Mouse (Mus musculus): ENCODE measurements around the gene Smarca4. TPM values are rescaled to one million over a fixed set of nuclear protein-coding genes. Genes with fewer than 3 reads are reported as not detected.

The Smarca4 gene
- polyA plus RNA-seq, 1 experiment from 2014 or later, result 23.4 TPM

DNA sequence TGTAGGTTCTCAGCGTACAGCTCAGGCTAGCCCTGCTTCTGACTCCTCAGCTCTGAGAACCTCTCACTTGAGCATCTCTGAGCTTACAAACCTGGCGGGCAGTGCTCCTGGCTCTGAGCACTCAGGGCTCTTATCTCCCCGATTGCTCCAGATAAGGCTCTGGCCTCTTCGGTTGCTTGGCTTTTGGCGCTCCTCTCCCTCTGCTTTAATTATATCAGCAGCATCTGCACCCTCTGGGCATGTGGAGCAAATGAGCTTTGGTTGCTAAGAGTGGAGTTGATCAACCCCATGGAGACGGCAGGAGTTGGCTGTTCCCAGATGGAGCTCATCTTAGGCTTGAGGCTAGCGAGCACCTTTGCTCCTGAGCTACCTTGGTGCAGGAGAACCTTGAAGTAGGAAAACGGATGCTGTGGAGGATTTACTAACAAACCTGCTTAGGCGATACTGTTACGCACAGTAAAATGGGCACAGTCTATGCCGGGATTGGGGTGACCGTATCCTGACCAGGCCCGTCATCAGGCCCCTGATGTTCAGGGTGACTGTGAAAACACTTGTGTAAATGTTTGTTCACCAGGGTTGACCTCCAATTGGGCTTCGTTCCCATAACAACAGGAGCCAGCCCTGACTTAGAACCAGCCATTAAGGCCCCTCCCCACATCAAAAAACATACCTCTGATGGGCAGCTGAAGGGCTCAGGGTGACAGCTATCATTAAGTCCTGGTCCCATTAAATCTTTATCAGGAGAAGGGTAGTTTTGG lies 110.4 kb downstream of the Smarca4 start:
- no peaks in the 10 kb centered on the region for H3K27me3 ChIP-seq (ENCODE audit: control insufficient read depth, insufficient read depth, low read depth, low read length)
- H3K4me3 ChIP-seq (ENCODE audit: low read depth, low read length), result peak overlapping the region; percentile 76
- peak overlapping the region; percentile 65 for H3K27ac ChIP-seq (ENCODE audit: low read length)
- H3K36me3 ChIP-seq (ENCODE audit: control insufficient read depth, insufficient read depth), result no peaks in the 10 kb centered on the region; the same call in 1 of the 2 replicates
- H3K4me2 ChIP-seq (ENCODE audit: low read depth, low read length), result peak overlapping the region; percentile 97
- peak overlapping the region; percentile 47 for H3K9ac ChIP-seq (ENCODE audit: low read depth, low read length)
- ATAC-seq (ENCODE audit: low read depth), result peak; percentile 7; the same call in 1 of the 2 replicates
- peaks cover 53% of the 10 kb centered on the region for H3K4me1 ChIP-seq (ENCODE audit: control insufficient read depth, low read depth, low read length)
- 52% methylated on average over 14 of the region's 14 CpGs for WGBS (ENCODE audit: insufficient replicate concordance)
- no peaks in the 10 kb centered on the region for H3K9me3 ChIP-seq (replicated peaks; ENCODE audit: control insufficient read depth, low read length)

DNA sequence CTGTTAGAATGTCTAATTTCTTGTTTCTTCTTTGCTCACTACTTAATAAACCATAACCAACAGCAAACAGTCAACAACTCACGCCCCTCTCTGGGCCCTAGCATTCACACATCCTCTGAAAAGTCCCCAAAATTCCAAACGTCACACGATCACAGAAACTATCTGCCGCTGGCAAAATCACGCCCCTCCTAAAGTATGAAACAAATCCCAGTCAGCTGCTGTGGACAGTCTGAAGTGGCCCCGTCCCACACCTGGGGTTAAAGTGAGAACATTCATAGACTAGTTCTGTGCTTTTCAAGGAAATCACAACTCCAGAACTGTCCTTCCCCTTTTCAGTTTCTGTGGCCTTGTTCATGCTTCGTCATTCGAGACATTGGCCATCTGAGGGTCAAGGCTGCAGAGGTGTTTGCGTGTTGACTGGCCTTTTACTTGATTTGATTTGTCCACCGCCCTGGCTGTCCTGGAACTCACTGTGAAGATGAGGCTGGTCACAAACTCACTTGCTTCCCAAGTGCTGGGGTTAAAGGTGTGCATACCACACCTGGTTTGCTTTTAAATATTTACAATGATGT lies 112.4 kb downstream of the Smarca4 start:
- Histone ChIP-seq H3K4me2 (ENCODE audit: low read depth, low read length) (no peak overlapping the region), H3K9ac (ENCODE audit: low read depth, low read length) (no peak overlapping the region; the same call in 1 of the 2 replicates), H3K36me3 (ENCODE audit: control insufficient read depth, insufficient read depth) (peaks cover 13% of the 10 kb centered on the region), H3K4me3 (ENCODE audit: low read depth, low read length) (no peak overlapping the region), H3K27me3 (ENCODE audit: control insufficient read depth, insufficient read depth, low read depth, low read length) (no peaks in the 10 kb centered on the region), H3K4me1 (ENCODE audit: control insufficient read depth, low read depth, low read length) (peaks cover 48% of the 10 kb centered on the region), H3K27ac (ENCODE audit: low read length) (no peak overlapping the region), H3K9me3 (replicated peaks; ENCODE audit: control insufficient read depth, low read length) (no peaks in the 10 kb centered on the region)
- ATAC-seq (ENCODE audit: low read depth), result no peak
- WGBS (ENCODE audit: insufficient replicate concordance), result 69% methylated on average over 10 of the region's 10 CpGs

DNA sequence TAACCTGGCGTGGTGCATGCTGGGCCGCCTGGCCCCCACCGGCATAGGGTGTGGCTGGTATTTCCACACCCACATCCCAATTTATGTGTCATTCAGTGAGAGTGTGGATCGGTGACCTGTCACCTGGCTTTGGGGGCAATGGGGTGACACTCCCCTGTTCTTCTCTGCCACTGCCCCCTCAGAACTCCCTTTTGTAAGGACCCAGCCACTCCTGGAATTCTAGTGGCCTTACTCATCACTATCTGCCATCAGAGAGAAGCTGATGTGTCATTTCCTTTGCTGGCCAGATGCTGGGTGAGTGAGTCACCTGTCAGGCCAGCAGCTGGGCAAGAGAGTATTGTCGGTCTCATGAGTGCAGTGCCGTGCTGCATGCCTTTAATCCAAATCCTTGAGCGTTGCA lies 113.3 kb downstream of the Smarca4 start:
- Histone ChIP-seq H3K27ac (ENCODE audit: low read length) (no peak overlapping the region), H3K9me3 (replicated peaks; ENCODE audit: control insufficient read depth, low read length) (no peaks in the 10 kb centered on the region), H3K4me3 (ENCODE audit: low read depth, low read length) (no peak overlapping the region), H3K27me3 (ENCODE audit: control insufficient read depth, insufficient read depth, low read depth, low read length) (no peaks in the 10 kb centered on the region), H3K4me2 (ENCODE audit: low read depth, low read length) (no peak overlapping the region), H3K36me3 (ENCODE audit: control insufficient read depth, insufficient read depth) (peaks cover 22% of the 10 kb centered on the region), H3K9ac (ENCODE audit: low read depth, low read length) (no peak overlapping the region), H3K4me1 (ENCODE audit: control insufficient read depth, low read depth, low read length) (peaks cover 40% of the 10 kb centered on the region)
- WGBS (ENCODE audit: insufficient replicate concordance), result 65% methylated on average over 7 of the region's 7 CpGs
- no peak for ATAC-seq (ENCODE audit: low read depth)

DNA sequence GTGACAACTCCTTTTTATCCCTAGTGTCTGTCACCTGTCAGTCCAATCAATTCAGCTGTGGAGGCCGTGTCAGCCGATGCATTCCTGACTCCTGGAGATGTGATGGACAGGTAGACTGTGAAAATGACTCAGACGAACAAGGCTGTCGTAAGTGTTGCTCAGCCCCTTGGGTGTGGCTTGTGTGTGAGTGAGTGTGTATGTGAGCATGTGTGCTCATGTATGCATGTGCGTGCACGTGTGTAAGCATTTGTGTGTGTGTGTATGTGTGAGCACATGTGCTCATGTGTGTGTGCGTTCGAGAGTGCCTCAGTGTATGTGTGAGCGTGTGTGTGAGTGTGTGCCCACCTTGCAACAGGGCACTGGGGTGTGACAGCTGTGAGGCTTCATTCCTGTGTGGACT lies 116.3 kb downstream of the Smarca4 start:
- Histone ChIP-seq H3K36me3 (ENCODE audit: control insufficient read depth, insufficient read depth) (peaks cover 29% of the 10 kb centered on the region), H3K27ac (ENCODE audit: low read length) (no peak overlapping the region), H3K9ac (ENCODE audit: low read depth, low read length) (no peak overlapping the region), H3K9me3 (replicated peaks; ENCODE audit: control insufficient read depth, low read length) (no peaks in the 10 kb centered on the region), H3K4me2 (ENCODE audit: low read depth, low read length) (no peak overlapping the region), H3K4me3 (ENCODE audit: low read depth, low read length) (no peak overlapping the region), H3K4me1 (ENCODE audit: control insufficient read depth, low read depth, low read length) (peaks cover 20% of the 10 kb centered on the region), H3K27me3 (ENCODE audit: control insufficient read depth, insufficient read depth, low read depth, low read length) (no peaks in the 10 kb centered on the region)
- WGBS (ENCODE audit: insufficient replicate concordance), result 80% methylated on average over 9 of the region's 9 CpGs
- ATAC-seq (ENCODE audit: low read depth), result no peak

DNA sequence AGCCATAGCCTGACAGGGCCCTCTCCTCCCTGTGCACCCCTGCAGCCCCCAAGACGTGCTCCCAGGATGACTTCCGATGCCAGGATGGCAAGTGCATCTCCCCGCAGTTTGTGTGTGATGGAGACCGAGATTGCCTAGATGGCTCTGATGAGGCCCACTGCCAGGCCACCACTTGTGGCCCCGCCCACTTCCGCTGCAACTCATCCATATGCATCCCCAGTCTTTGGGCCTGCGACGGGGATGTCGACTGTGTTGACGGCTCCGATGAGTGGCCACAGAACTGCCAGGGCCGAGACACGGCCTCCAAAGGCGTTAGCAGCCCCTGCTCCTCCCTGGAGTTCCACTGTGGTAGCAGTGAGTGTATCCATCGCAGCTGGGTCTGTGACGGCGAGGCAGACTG lies 117.5 kb downstream of the Smarca4 start:
- peaks cover 40% of the 10 kb centered on the region for H3K36me3 ChIP-seq (ENCODE audit: control insufficient read depth, insufficient read depth)
- no peak overlapping the region for H3K4me3 ChIP-seq (ENCODE audit: low read depth, low read length)
- no peaks in the 10 kb centered on the region for H3K9me3 ChIP-seq (replicated peaks; ENCODE audit: control insufficient read depth, low read length)
- H3K27me3 ChIP-seq (ENCODE audit: control insufficient read depth, insufficient read depth, low read depth, low read length), result no peaks in the 10 kb centered on the region
- no peak for ATAC-seq (ENCODE audit: low read depth)
- H3K4me2 ChIP-seq (ENCODE audit: low read depth, low read length), result no peak overlapping the region
- WGBS (ENCODE audit: insufficient replicate concordance), result 89% methylated on average over 17 of the region's 17 CpGs
- peaks cover 14% of the 10 kb centered on the region for H3K4me1 ChIP-seq (ENCODE audit: control insufficient read depth, low read depth, low read length)
- no peak overlapping the region for H3K27ac ChIP-seq (ENCODE audit: low read length)
- no peak overlapping the region for H3K9ac ChIP-seq (ENCODE audit: low read depth, low read length)

DNA sequence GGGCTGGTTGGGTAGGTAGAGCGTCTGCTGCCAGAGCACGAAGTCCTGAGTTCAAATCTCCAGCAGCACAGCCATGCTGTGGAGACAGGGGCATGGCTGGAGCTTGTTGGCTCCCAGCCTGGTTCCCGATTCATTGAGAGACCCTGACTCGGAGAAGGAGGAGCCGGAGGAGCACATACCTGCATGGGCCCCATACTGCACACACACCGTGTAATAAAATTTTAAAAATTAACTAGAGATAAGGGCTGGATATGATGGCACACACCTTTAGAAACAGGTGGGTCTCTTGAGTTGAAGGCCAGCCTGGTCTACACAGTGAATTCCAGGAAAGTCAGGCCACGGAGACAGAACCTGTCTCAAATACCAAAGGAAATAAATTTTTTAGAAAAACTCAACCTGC lies 118.0 kb downstream of the Smarca4 start:
- no peaks in the 10 kb centered on the region for H3K9me3 ChIP-seq (replicated peaks; ENCODE audit: control insufficient read depth, low read length)
- peaks cover 8% of the 10 kb centered on the region for H3K4me1 ChIP-seq (ENCODE audit: control insufficient read depth, low read depth, low read length)
- WGBS (ENCODE audit: insufficient replicate concordance), result 84% methylated on average over 7 of the region's 7 CpGs
- H3K4me2 ChIP-seq (ENCODE audit: low read depth, low read length), result no peak overlapping the region
- ATAC-seq (ENCODE audit: low read depth), result no peak
- no peak overlapping the region for H3K4me3 ChIP-seq (ENCODE audit: low read depth, low read length)
- H3K27me3 ChIP-seq (ENCODE audit: control insufficient read depth, insufficient read depth, low read depth, low read length), result no peaks in the 10 kb centered on the region
- H3K27ac ChIP-seq (ENCODE audit: low read length), result no peak overlapping the region
- peaks cover 45% of the 10 kb centered on the region for H3K36me3 ChIP-seq (ENCODE audit: control insufficient read depth, insufficient read depth)
- H3K9ac ChIP-seq (ENCODE audit: low read depth, low read length), result no peak overlapping the region

DNA sequence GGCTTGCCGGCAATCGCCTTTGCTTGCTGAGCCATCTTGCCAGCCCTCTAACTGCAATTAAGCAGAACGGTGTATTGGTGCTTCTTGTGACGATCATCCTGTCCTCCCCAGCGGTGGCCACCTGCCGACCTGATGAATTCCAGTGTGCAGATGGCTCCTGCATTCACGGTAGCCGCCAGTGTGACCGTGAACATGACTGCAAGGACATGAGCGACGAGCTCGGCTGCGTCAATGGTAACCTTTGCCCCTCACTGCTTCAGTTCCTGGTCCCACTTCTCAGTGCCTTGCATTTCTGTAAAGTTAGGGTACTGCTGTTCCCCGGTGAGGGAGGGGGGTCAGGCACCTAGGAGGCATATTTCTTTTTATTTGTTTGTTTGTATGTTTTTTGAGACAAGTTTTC lies 119.2 kb downstream of the Smarca4 start:
- peaks cover 4% of the 10 kb centered on the region; the same call in 1 of the 2 replicates for H3K4me1 ChIP-seq (ENCODE audit: control insufficient read depth, low read depth, low read length)
- no peak overlapping the region for H3K4me3 ChIP-seq (ENCODE audit: low read depth, low read length)
- H3K36me3 ChIP-seq (ENCODE audit: control insufficient read depth, insufficient read depth), result peaks cover 52% of the 10 kb centered on the region
- ATAC-seq (ENCODE audit: low read depth), result no peak
- H3K27me3 ChIP-seq (ENCODE audit: control insufficient read depth, insufficient read depth, low read depth, low read length), result no peaks in the 10 kb centered on the region
- H3K4me2 ChIP-seq (ENCODE audit: low read depth, low read length), result no peak overlapping the region
- H3K9ac ChIP-seq (ENCODE audit: low read depth, low read length), result no peak overlapping the region
- 77% methylated on average over 14 of the region's 14 CpGs for WGBS (ENCODE audit: insufficient replicate concordance)
- H3K27ac ChIP-seq (ENCODE audit: low read length), result no peak overlapping the region
- no peaks in the 10 kb centered on the region for H3K9me3 ChIP-seq (replicated peaks; ENCODE audit: control insufficient read depth, low read length)

DNA sequence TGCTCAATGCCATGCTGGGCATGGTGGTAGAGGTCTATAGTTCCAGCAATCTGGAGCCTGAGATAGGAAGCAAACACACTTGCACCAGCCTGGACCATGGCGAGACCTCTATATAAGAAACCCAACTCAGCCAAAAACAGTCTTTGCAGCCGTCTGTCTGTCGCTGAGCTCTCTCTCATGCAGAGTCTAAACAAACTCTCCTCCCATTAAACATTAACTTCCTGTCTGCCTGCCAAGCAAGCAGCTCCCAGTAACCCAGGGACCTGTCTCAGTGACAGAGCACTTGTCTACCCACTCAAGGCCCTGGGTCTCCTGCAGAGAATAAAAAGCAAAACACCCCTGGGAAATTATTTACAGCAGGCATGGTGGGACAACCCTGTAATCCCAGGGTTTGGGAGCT lies 120.6 kb downstream of the Smarca4 start:
- WGBS (ENCODE audit: insufficient replicate concordance), result 65% methylated on average over 3 of the region's 3 CpGs

DNA sequence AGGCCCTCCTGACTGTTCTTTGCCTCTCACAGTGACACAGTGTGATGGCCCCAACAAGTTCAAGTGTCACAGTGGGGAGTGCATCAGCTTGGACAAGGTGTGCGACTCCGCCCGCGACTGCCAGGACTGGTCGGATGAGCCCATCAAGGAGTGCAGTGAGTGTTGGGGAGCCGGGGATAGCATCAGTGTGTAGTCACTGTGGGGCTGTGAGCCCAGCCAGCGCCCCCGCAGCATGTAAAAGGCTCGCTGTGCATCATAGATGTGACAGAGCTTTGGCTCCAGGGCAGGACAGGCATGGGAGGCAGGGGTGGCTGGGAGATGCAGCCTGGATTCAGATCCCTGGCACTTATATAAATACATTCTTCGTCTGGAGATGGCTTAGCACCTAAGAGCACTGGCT lies 121.2 kb downstream of the Smarca4 start:
- 82% methylated on average over 10 of the region's 10 CpGs for WGBS (ENCODE audit: insufficient replicate concordance)
- ATAC-seq (ENCODE audit: low read depth), result peak; percentile 17; the same call in 1 of the 2 replicates
- no peaks in the 10 kb centered on the region for H3K27me3 ChIP-seq (ENCODE audit: control insufficient read depth, insufficient read depth, low read depth, low read length)
- H3K9ac ChIP-seq (ENCODE audit: low read depth, low read length), result no peak overlapping the region
- no peak overlapping the region for H3K4me2 ChIP-seq (ENCODE audit: low read depth, low read length)
- peaks cover 15% of the 10 kb centered on the region for H3K4me1 ChIP-seq (ENCODE audit: control insufficient read depth, low read depth, low read length)
- H3K9me3 ChIP-seq (replicated peaks; ENCODE audit: control insufficient read depth, low read length), result no peaks in the 10 kb centered on the region
- no peak overlapping the region for H3K27ac ChIP-seq (ENCODE audit: low read length)
- H3K36me3 ChIP-seq (ENCODE audit: control insufficient read depth, insufficient read depth), result peaks cover 47% of the 10 kb centered on the region
- no peak overlapping the region for H3K4me3 ChIP-seq (ENCODE audit: low read depth, low read length)

More for the DNA sequence above, 120.6 kb downstream of the Smarca4 start:
- H3K27ac ChIP-seq (ENCODE audit: low read length), result no peak overlapping the region
- peak; percentile 70 for ATAC-seq (ENCODE audit: low read depth)
- H3K36me3 ChIP-seq (ENCODE audit: control insufficient read depth, insufficient read depth), result peaks cover 52% of the 10 kb centered on the region
- H3K27me3 ChIP-seq (ENCODE audit: control insufficient read depth, insufficient read depth, low read depth, low read length), result no peaks in the 10 kb centered on the region
- peaks cover 9% of the 10 kb centered on the region for H3K4me1 ChIP-seq (ENCODE audit: control insufficient read depth, low read depth, low read length)
- no peaks in the 10 kb centered on the region for H3K9me3 ChIP-seq (replicated peaks; ENCODE audit: control insufficient read depth, low read length)
- H3K9ac ChIP-seq (ENCODE audit: low read depth, low read length), result no peak overlapping the region
- no peak overlapping the region for H3K4me3 ChIP-seq (ENCODE audit: low read depth, low read length)
- H3K4me2 ChIP-seq (ENCODE audit: low read depth, low read length), result no peak overlapping the region

Measured in liver, embryonic 16.5 days (tissue).